Comparison of ENCODE assay signal across 8 mouse cellular contexts in the genomic region with DNA sequence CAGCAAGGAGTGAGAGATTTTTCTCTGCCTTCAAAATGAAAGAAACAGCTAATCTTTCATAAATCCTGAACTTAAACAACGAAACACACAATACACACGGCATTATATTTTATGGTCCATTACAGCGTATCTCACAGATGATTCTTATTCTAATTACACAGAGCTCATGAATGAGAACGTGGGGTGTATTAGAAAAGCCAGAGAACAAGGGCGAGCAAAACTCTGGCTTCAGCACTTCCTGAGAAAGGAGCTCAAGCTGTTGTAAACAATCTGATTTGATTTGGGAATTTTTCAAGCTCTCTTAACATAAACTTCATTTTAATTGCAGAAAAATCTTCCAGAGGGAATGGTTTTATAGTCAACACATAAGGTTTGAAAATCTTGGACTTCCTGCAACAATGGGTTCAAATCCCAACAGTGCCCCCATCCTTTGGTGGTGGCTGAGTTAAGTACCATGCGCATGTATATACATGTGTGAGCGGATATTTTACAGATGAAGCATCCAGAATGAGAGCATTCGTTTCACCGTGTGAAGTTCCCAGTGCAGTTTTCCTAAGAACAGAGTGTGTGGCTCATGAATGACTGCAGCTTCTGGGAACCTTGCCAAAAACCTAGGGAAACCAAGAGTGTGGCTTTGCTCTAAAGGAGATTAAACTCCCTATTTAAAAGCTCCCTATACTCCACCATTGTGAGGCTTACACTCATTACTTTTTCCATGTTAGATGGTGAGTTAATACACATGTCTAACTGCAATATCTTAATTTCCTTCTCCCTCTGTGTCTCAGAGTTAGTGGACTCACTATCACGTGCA.
DNase-seq lines count a peak whose midpoint lies in the region; ATAC-seq and TF ChIP-seq lines count a peak whose summit lies in the region.

No protein-coding gene starts in this region.

- TF ChIP-seq EP300 in heart, postnatal 0 days (IDR thresholded peaks at IDR 0.05; ENCODE audit: low read depth), result no peak

- ATAC-seq in lung, embryonic 16.5 days (ENCODE audit: low read depth), result peak; percentile 82
- 0 out of 2 replicates have a peak, but pooled peaks have one; percentile 36 for ATAC-seq in heart, postnatal 0 days (ENCODE audit: insufficient read depth, low read depth)
- ATAC-seq in erythroblast, adult 5-6 weeks (replicated peaks; ENCODE audit: low FRiP score, poor library complexity, severe bottlenecking), result no peak
- no peak for ATAC-seq in granulocyte monocyte progenitor cell, adult 5-6 weeks (replicated peaks; ENCODE audit: poor library complexity, severe bottlenecking)
- no peak for ATAC-seq in megakaryocyte progenitor cell, adult 5-6 weeks (replicated peaks; ENCODE audit: poor library complexity)

- no peaks in the 10 kb centered on the region for H3K9me3 ChIP-seq in lung, embryonic 16.5 days (ENCODE audit: control insufficient read depth, low read length)
- no peaks in the 10 kb centered on the region for H3K9me3 ChIP-seq in heart, postnatal 0 days (replicated peaks; ENCODE audit: control insufficient read depth, low read length)

- WGBS in lung, embryonic 16.5 days, result 37% methylated on average over 10 of the region's 10 CpGs
- WGBS in lung, adult 2 months, result 51% methylated on average over 10 of the region's 10 CpGs
- 48% methylated on average over 10 of the region's 10 CpGs for WGBS in heart, postnatal 0 days

- intact Hi-C loops in left cerebral cortex, postnatal 4 days (cut with DNase I), result loop anchor here (5.0 to 10.0 kb wide), 2 partner anchors 1031 to 1878 kb away; a partner anchor contains a TSS

- H3K4me3 ChIP-seq in lung, embryonic 16.5 days (ENCODE audit: low read length), result no peak overlapping the region
- H3K4me3 ChIP-seq in lung, adult 2 months (replicated peaks; ENCODE audit: extremely low read depth, low read depth, low read length), result no peak overlapping the region
- H3K4me3 ChIP-seq in heart, postnatal 0 days (ENCODE audit: low read depth, low read length), result no peak overlapping the region

- H3K9ac ChIP-seq in lung, embryonic 16.5 days (ENCODE audit: low read length), result no peak overlapping the region
- H3K9ac ChIP-seq in heart, postnatal 0 days (replicated peaks; ENCODE audit: low read depth, low read length), result no peak overlapping the region

- no peak for TF ChIP-seq POLR2A in lung, adult 2 months (IDR thresholded peaks at IDR 0.05; ENCODE audit: borderline replicate concordance, extremely low read depth, low read depth, low read length)

- no peak overlapping the region for H3K27ac ChIP-seq in lung, embryonic 16.5 days (ENCODE audit: low read length)
- no peak overlapping the region for H3K27ac ChIP-seq in heart, postnatal 0 days (ENCODE audit: low read depth)

- TF ChIP-seq CTCF in lung, adult 2 months (IDR thresholded peaks at IDR 0.05; ENCODE audit: insufficient read depth, low read length), result no peak
- no peak for TF ChIP-seq CTCF in heart, postnatal 0 days (IDR thresholded peaks at IDR 0.05; ENCODE audit: low read depth)

- DNase-seq in lung, adult 2 months, result no peak
- peak; percentile 39 for DNase-seq in cerebellum, adult 9-10 months
- peak; percentile 71 for DNase-seq in heart, postnatal 0 days (ENCODE audit: low spot score)
- DNase-seq in left cerebral cortex, postnatal 4 days, result peak; percentile 49

- H3K4me2 ChIP-seq in lung, embryonic 16.5 days (ENCODE audit: low read depth, low read length), result no peak overlapping the region
- no peak overlapping the region for H3K4me2 ChIP-seq in heart, postnatal 0 days (ENCODE audit: low read depth, low read length)

- no peaks in the 10 kb centered on the region for H3K27me3 ChIP-seq in lung, embryonic 16.5 days (ENCODE audit: control insufficient read depth, insufficient read depth, low read depth, low read length)
- no peaks in the 10 kb centered on the region for H3K27me3 ChIP-seq in heart, postnatal 0 days (ENCODE audit: control insufficient read depth, insufficient read depth, low read length)

- H3K36me3 ChIP-seq in lung, embryonic 16.5 days (ENCODE audit: control insufficient read depth, insufficient read depth, low read length), result no peaks in the 10 kb centered on the region
- H3K36me3 ChIP-seq in heart, postnatal 0 days (replicated peaks; ENCODE audit: control insufficient read depth, insufficient read depth, low read length), result no peaks in the 10 kb centered on the region

- H3K4me1 ChIP-seq in lung, embryonic 16.5 days (replicated peaks; ENCODE audit: control insufficient read depth, insufficient read depth, low read length), result no peaks in the 10 kb centered on the region
- H3K4me1 ChIP-seq in lung, adult 2 months (ENCODE audit: control insufficient read depth, insufficient read depth, low read length), result no peaks in the 10 kb centered on the region
- no peaks in the 10 kb centered on the region for H3K4me1 ChIP-seq in heart, postnatal 0 days (ENCODE audit: control insufficient read depth, insufficient read depth)

Comparison
In these comparisons a context has a peak if more than half of its experiments do, and no peak if none do; other contexts are left out.
1. ATAC-seq: peak in lung, embryonic 16.5 days (single experiment) and heart, postnatal 0 days (single experiment); none in erythroblast, adult 5-6 weeks (single experiment), granulocyte monocyte progenitor cell, adult 5-6 weeks (single experiment) and megakaryocyte progenitor cell, adult 5-6 weeks (single experiment).